Mouse (Mus musculus) heart, embryonic 11.5 days (tissue): ENCODE results near the gene E130116L18Rik. TPM values are rescaled to one million over a fixed set of nuclear protein-coding genes. Genes with fewer than 3 reads are reported as not detected.

Experiments
- ATAC-seq: fragments of 200-750 bp; cut with Nextera tagmentation; replicated peaks from 2 replicates; pipeline ENCODE4 v1.8.0; 2017; ENCODE audit warnings: moderate library complexity; ENCODE audit not compliant: insufficient number of reproducible peaks, low FRiP score, low TSS enrichment
- H3K27ac ChIP-seq: fragments of 300-500 bp; sonication (generic); 2 replicates; pipeline ENCODE4 v1.5.1; 2014; ENCODE audit warnings: mild to moderate bottlenecking, low read depth, low read length
- H3K27me3 ChIP-seq: fragments of 300-500 bp; sonication (generic); 2 replicates; pipeline ENCODE4 v1.6.1; 2014; ENCODE audit warnings: mild to moderate bottlenecking, low read length, mixed read lengths; ENCODE audit not compliant: control insufficient read depth, insufficient read depth
- H3K36me3 ChIP-seq: fragments of 300-500 bp; sonication (generic); 2 replicates; pipeline ENCODE4 v1.6.1; 2014; ENCODE audit warnings: mild to moderate bottlenecking, low read length, moderate library complexity, mixed read lengths; ENCODE audit not compliant: control insufficient read depth, insufficient read depth
- H3K4me1 ChIP-seq: fragments of 300-500 bp; sonication (generic); 2 replicates; pipeline ENCODE4 v1.6.1; 2014; ENCODE audit warnings: low read length; ENCODE audit not compliant: control insufficient read depth, insufficient read depth
- H3K4me2 ChIP-seq: fragments of 300-500 bp; sonication (generic); 2 replicates; pipeline ENCODE4 v1.6.1; 2014; ENCODE audit warnings: mild to moderate bottlenecking, moderate library complexity
- H3K4me3 ChIP-seq: fragments of 300-500 bp; sonication (generic); 2 replicates; pipeline ENCODE4 v1.5.1; 2014; ENCODE audit warnings: low read depth, low read length
- H3K9ac ChIP-seq: fragments of 300-500 bp; sonication (generic); 2 replicates; pipeline ENCODE4 v1.6.1; 2014; ENCODE audit warnings: mild to moderate bottlenecking, low read depth, low read length, moderate library complexity
- H3K9me3 ChIP-seq: fragments of 300-500 bp; sonication (generic); replicated peaks from 2 replicates; pipeline ENCODE4 v1.6.1; 2016; ENCODE audit warnings: low read length; ENCODE audit not compliant: control insufficient read depth
- WGBS: fragments of 180-500 bp; shearing (Covaris S2); extraction: QIAGEN DNeasy Blood & Tissue Kit; methylation state at CpG from one replicate; pipeline ENCODE4 v1.1.7; 2014; ENCODE audit not compliant: insufficient replicate concordance; 5-methylcytosine and 5-hydroxymethylcytosine counted together
- polyA plus RNA-seq: library from polyadenylated mRNA; unstranded; fragments of >200 nt; fragmentation: Nextera tagmentation; extraction: Ambion mirVana; gene quantifications from 2 replicates; pipeline ENCODE4 v1.2.1, GENCODE M21; 2014

Gene E130116L18Rik
- polyA plus RNA-seq, result not detected in 2 replicates

- Histone ChIP-seq H3K4me3 (peak within 1 kb of the TSS; percentile 73), H3K27me3 (no peaks in the 10 kb centered on the region), H3K4me1 (peaks cover 5% of the 10 kb centered on the region; the same call in 1 of the 2 replicates), H3K9me3 (no peaks in the 10 kb centered on the region), H3K36me3 (no peaks in the 10 kb centered on the region), H3K4me2 (peak within 1 kb of the TSS; percentile 62), H3K9ac (peak within 1 kb of the TSS; percentile 81), H3K27ac (peak within 1 kb of the TSS; percentile 54)
- ATAC-seq, result peak; percentile 90
- 4% methylated on average over 72 of the region's 72 CpGs for WGBS
These were observed at the start of gene E130116L18Rik for GRCm38 (mm10) chr5:25222752-25223702. TSS of gene E130116L18Rik (minus strand) at chr5:25223153.

GRCm38 (mm10) chr5:25268258-25268888 is 45.4 kb upstream of the E130116L18Rik start:
- peaks cover 12% of the 10 kb centered on the region for H3K36me3 ChIP-seq
- H3K9ac ChIP-seq, result no peak overlapping the region

GRCm38 (mm10) chr5:25262266-25262665 is 39.3 kb upstream of the E130116L18Rik start:
- Histone ChIP-seq H3K4me2 (no peak overlapping the region), H3K9ac (0 out of 2 replicates have a peak overlapping the region, but pooled peaks have one; percentile 28), H3K9me3 (no peaks in the 10 kb centered on the region), H3K4me1 (no peaks in the 10 kb centered on the region), H3K27me3 (no peaks in the 10 kb centered on the region), H3K36me3 (peaks cover 10% of the 10 kb centered on the region), H3K27ac (no peak overlapping the region), H3K4me3 (no peak overlapping the region)
- ATAC-seq, result no peak
- WGBS, result 72% methylated on average over 7 of the region's 7 CpGs

More at GRCm38 (mm10) chr5:25268258-25268888, 45.4 kb upstream of the E130116L18Rik start:
- H3K9me3 ChIP-seq, result no peaks in the 10 kb centered on the region
- no peak overlapping the region for H3K27ac ChIP-seq
- no peaks in the 10 kb centered on the region for H3K4me1 ChIP-seq
- no peak overlapping the region for H3K4me3 ChIP-seq
- no peaks in the 10 kb centered on the region for H3K27me3 ChIP-seq
- no peak overlapping the region for H3K4me2 ChIP-seq
- 92% methylated on average over 4 of the region's 4 CpGs for WGBS
- no peak for ATAC-seq

GRCm38 (mm10) chr5:25261452-25261851 is 38.5 kb upstream of the E130116L18Rik start:
- H3K4me3 ChIP-seq, result no peak overlapping the region
- H3K36me3 ChIP-seq, result peaks cover 10% of the 10 kb centered on the region
- H3K9ac ChIP-seq, result no peak overlapping the region
- ATAC-seq, result no peak
- no peaks in the 10 kb centered on the region for H3K9me3 ChIP-seq
- 84% methylated on average over 6 of the region's 6 CpGs for WGBS
- H3K4me2 ChIP-seq, result no peak overlapping the region
- H3K27me3 ChIP-seq, result no peaks in the 10 kb centered on the region
- no peak overlapping the region for H3K27ac ChIP-seq
- H3K4me1 ChIP-seq, result no peaks in the 10 kb centered on the region

- Histone ChIP-seq H3K36me3 (peaks cover 8% of the 10 kb centered on the region), H3K9me3 (no peaks in the 10 kb centered on the region), H3K27ac (no peak overlapping the region), H3K4me2 (no peak overlapping the region), H3K4me3 (no peak overlapping the region), H3K9ac (no peak overlapping the region), H3K4me1 (no peaks in the 10 kb centered on the region), H3K27me3 (no peaks in the 10 kb centered on the region)
- no peak for ATAC-seq
- 70% methylated on average over 2 of the region's 2 CpGs for WGBS
These were observed 33.7 kb upstream of the E130116L18Rik start for GRCm38 (mm10) chr5:25256686-25257085.

GRCm38 (mm10) chr5:25254491-25254890 is 31.5 kb upstream of the E130116L18Rik start:
- Histone ChIP-seq H3K4me3 (no peak overlapping the region), H3K4me1 (no peaks in the 10 kb centered on the region), H3K27ac (no peak overlapping the region), H3K9me3 (no peaks in the 10 kb centered on the region), H3K4me2 (no peak overlapping the region), H3K9ac (no peak overlapping the region), H3K36me3 (peaks cover 22% of the 10 kb centered on the region), H3K27me3 (no peaks in the 10 kb centered on the region)
- 84% methylated on average over 4 of the region's 4 CpGs for WGBS
- ATAC-seq, result no peak

- Histone ChIP-seq H3K27me3 (no peaks in the 10 kb centered on the region), H3K36me3 (peaks cover 18% of the 10 kb centered on the region), H3K4me2 (no peak overlapping the region), H3K4me3 (no peak overlapping the region), H3K9ac (no peak overlapping the region), H3K4me1 (no peaks in the 10 kb centered on the region), H3K27ac (no peak overlapping the region), H3K9me3 (no peaks in the 10 kb centered on the region)
- ATAC-seq, result no peak
- 87% methylated on average over 8 of the region's 8 CpGs for WGBS
These were observed 30.0 kb upstream of the E130116L18Rik start for GRCm38 (mm10) chr5:25252825-25253544.

GRCm38 (mm10) chr5:25252423-25252822 is 29.5 kb upstream of the E130116L18Rik start:
- Histone ChIP-seq H3K4me2 (no peak overlapping the region), H3K27ac (no peak overlapping the region), H3K4me1 (no peaks in the 10 kb centered on the region), H3K36me3 (peaks cover 18% of the 10 kb centered on the region), H3K9me3 (no peaks in the 10 kb centered on the region), H3K27me3 (no peaks in the 10 kb centered on the region), H3K9ac (no peak overlapping the region), H3K4me3 (no peak overlapping the region)
- WGBS, result 84% methylated on average over 2 of the region's 2 CpGs
- no peak for ATAC-seq
